Mouse (Mus musculus) left cerebral cortex, adult 6 months (tissue): Measurements from ENCODE around the gene Actr3b. TPM values are rescaled to one million over a fixed set of nuclear protein-coding genes. Genes with fewer than 3 reads are reported as not detected.

Source experiments
- long read RNA-seq, 2 experiments: library from polyadenylated mRNA; unstranded; transcript quantifications; one replicate each; pipeline ENCODE4 v2.0.0; 2019 to 2020
- polyA plus RNA-seq: library from polyadenylated mRNA; unstranded; fragments of <200 nt; fragmentation: Nextera tagmentation; gene quantifications from 2 replicates; pipeline ENCODE4 v1.2.3, GENCODE M21; 2021

Actr3b gene
- 163 and 185 TPM in 2 replicates for polyA plus RNA-seq
- long read RNA-seq, experiment 1, transcript Actr3b-201 (12 exons, 1,712 nt): major isoform, 770 of 1,364 reads
- long read RNA-seq, experiment 1, transcript Actr3b-202 (11 exons, 2,031 nt): minor isoform, 385 of 1,364 reads
- long read RNA-seq, experiment 1, partial matches to known transcripts: 44 of 1,364 reads
- long read RNA-seq, experiment 1, other reads (novel, unspliced or antisense): 165 of 1,364 reads
- long read RNA-seq, experiment 2, transcript Actr3b-202 (11 exons, 2,031 nt): minor isoform, 39 of 200 reads
- long read RNA-seq, experiment 2, transcript Actr3b-201 (12 exons, 1,712 nt): major isoform, 115 of 200 reads
- long read RNA-seq, experiment 2, partial matches to known transcripts: 29 of 200 reads
- long read RNA-seq, experiment 2, other reads (novel, unspliced or antisense): 17 of 200 reads

DNA sequence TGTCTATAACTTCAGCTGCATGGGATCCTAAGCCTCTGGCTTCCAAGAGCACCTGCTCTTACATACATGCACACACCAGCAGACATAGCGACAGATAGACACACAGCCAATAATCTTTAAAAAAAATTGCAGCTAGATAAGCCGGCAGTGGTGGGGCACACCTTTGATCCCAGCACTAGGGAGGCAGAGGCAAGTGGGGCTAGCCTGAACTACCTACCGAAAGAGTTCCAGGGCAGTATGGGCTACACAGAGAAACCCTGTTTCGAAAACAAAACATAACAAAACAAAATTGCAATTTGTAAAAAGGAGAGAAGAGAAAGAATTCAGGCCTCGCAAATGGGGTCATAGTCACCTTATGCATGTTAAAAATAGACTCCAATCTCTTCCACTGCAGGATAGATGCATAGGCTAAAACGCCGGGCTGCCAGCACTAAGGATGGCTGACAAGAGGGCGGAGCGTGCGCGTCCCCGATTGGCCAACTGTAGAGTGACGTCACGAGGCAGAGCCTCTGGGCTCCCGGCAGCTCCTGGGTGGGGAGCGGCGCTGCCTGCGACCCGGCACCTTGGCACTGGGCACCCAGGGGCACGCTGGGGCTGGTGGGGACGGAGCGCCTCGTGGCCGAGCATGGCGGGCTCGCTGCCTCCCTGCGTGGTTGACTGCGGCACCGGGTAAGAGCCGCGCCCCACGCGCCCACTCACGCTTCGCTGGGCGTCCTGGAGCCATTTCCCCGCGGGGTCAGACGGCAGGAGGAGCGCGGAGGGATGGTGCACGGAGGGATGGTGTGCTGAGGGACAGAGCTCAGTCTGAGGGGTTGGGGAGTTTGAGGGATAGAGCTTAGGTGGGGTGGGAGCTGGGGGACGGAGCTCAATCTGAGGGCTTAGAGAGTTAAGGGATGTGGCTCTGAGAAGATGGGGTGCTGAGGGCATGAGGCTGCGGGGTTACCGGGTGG, at the start of gene Actr3b:
TSS of gene Actr3b (plus strand) at position 538 of the 950 bp plus-strand sequence.

Other genes starting within 250 kb of the Actr3b start
- 0.10 TPM in 1 of 2 replicates, not detected in the other for gene Cct8l1, start 243.9 kb upstream of the Actr3b start, polyA plus RNA-seq
- gene Xrcc2, start 54.2 kb upstream of the Actr3b start, polyA plus RNA-seq: 3.8 and 4.6 TPM in 2 replicates
- not detected in 2 replicates for gene Gm21663, start 182.4 kb downstream of the Actr3b start, polyA plus RNA-seq
- 0.05 TPM in 1 of 2 replicates, not detected in the other for gene Gm21671, start 194.4 kb downstream of the Actr3b start, polyA plus RNA-seq
- gene Gm21680, start 212.7 kb downstream of the Actr3b start, polyA plus RNA-seq: 0.09 TPM in 1 of 2 replicates, not detected in the other
- 0.09 TPM in 1 of 2 replicates, not detected in the other for gene Gm21698, start 228.7 kb downstream of the Actr3b start, polyA plus RNA-seq
- 0.06 TPM in 1 of 2 replicates, not detected in the other for gene Gm1979, start 244.8 kb downstream of the Actr3b start, polyA plus RNA-seq